Mouse (Mus musculus) thymus, postnatal 36 days (tissue): ENCODE measurements around the gene Olfr1219.

Experiments used
- DNase-seq, 2 experiments: peaks; one replicate each; pipeline ENCODE4 v3.0.0; 2022; ENCODE audit warnings: mixed read lengths in 2 of 2

Olfr1219 gene

GRCm38 (mm10) chr2:89083413-89083812 lies at the start of gene Olfr1219:
Olfr1219 (minus strand) TSS chr2:89083513.
- DNase-seq: no peak

- no peak for DNase-seq
These were observed 49.6 kb upstream of the Olfr1219 start, which contains the start of gene Olfr1222 for GRCm38 (mm10) chr2:89132954-89133353. Olfr1222 (minus strand) TSS chr2:89133054.

GRCm38 (mm10) chr2:89117183-89117582 lies 33.9 kb upstream of the Olfr1219 start, which contains the start of gene Olfr1221:
Olfr1221 (minus strand) TSS chr2:89117283.
- no peak for DNase-seq

GRCm38 (mm10) chr2:89106735-89107134 lies 23.4 kb upstream of the Olfr1219 start, which contains the start of gene Olfr1220:
Olfr1220 (minus strand) TSS chr2:89106835.
- no peak for DNase-seq

DNA sequence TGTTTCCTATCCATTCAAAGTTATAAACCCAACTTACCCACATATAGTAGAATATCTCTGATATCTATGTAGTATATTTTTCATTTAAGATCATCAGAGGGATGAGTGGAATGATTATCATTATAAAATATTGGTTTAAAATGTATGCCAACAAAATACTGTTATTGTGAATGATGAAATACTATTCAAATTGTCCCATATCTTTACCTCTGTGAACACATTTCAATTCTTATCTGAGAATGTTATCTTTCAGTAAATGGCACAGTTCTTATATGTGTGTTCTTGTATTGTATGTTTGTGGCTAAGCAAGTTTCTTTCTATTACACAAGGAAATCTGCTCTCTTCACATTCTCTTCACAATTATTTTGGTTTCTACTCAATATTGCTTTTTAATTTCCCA lies 22.3 kb upstream of the Olfr1219 start:
- DNase-seq: no peak

- no peak for DNase-seq
These were observed 10.5 kb upstream of the Olfr1219 start for GRCm38 (mm10) chr2:89093848-89094247.

DNA sequence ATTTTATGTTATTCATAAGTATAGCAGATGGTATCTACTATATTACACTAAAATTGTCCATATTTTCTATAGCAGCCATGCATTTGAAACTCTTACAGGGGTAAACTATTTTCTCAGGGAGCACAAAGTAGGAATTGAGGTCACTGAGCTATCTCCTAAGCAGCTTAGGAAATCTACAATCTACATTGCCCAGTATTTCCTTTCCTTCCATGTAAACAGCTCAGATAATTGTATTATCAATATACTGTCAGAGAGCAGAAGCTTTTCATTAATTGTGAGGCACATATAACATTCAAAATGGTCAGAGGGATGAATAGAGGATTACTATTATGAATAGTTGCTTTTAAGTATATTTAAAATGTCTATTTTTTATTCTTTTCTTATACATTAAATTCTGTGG lies 1.8 kb downstream of the Olfr1219 start:
- DNase-seq: no peak

DNA sequence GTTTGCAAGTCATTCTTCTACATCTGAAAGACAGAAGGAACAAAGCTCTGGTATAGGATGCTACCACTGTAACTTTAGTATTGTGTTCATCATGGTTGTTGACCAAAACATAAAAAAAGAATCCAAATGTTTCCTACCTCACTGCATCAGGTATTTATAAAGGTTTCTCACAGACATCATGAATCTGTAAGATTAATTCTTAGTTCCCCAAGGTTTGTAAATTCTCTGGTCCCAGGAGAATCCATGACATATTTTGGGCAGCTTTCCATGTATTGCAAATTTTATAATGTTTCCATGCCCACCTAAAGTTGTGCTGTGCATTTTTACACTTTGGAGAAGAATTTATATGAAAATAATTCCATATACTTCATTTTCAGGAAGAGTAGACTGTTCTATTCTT lies 22.2 kb downstream of the Olfr1219 start, which contains the start of gene Olfr1218:
Gene Olfr1218, minus strand, starts transcription at position 101 of the 400 bp plus-strand sequence.
- DNase-seq: no peak

- no peak for DNase-seq
These were observed 51.3 kb downstream of the Olfr1219 start, which contains the start of gene Olfr1217 for GRCm38 (mm10) chr2:89031965-89032364. Olfr1217 (minus strand) TSS chr2:89032065.
